Mouse (Mus musculus) lung, embryonic 16.5 days (tissue): ENCODE data around the gene Birc7. TPM values are rescaled to one million over a fixed set of nuclear protein-coding genes. Genes with fewer than 3 reads are reported as not detected.

Source experiments
- ATAC-seq: fragments of 200-750 bp; cut with Nextera tagmentation; 2 replicates; pipeline ENCODE4 v1.8.0; 2017; ENCODE audit warnings: low read depth, mild to moderate bottlenecking, moderate library complexity
- H3K27ac ChIP-seq: fragments of 300-500 bp; sonication (generic); 2 replicates; pipeline ENCODE4 v1.5.1; 2014; ENCODE audit warnings: mild to moderate bottlenecking, control low read depth, low read length
- H3K27me3 ChIP-seq: fragments of 300-500 bp; sonication (generic); 2 replicates; pipeline ENCODE4 v1.6.1; 2014; ENCODE audit warnings: low read depth, low read length, mixed read lengths; ENCODE audit not compliant: control insufficient read depth, insufficient read depth
- H3K36me3 ChIP-seq: fragments of 300-500 bp; sonication (generic); 2 replicates; pipeline ENCODE4 v1.6.1; 2014; ENCODE audit warnings: low read length; ENCODE audit not compliant: control insufficient read depth, insufficient read depth
- H3K4me1 ChIP-seq: fragments of 300-500 bp; sonication (generic); replicated peaks from 2 replicates; pipeline ENCODE4 v1.6.1; 2014; ENCODE audit warnings: low read length, mixed read lengths; ENCODE audit not compliant: control insufficient read depth, insufficient read depth
- H3K4me2 ChIP-seq: fragments of 300-500 bp; sonication (generic); 2 replicates; pipeline ENCODE4 v1.6.1; 2014; ENCODE audit warnings: low read depth, low read length, control low read depth
- H3K4me3 ChIP-seq: fragments of 300-500 bp; sonication (generic); 2 replicates; pipeline ENCODE4 v1.5.1; 2014; ENCODE audit warnings: mild to moderate bottlenecking, low read length, control low read depth
- H3K9ac ChIP-seq: fragments of 300-500 bp; sonication (generic); 2 replicates; pipeline ENCODE4 v1.6.1; 2014; ENCODE audit warnings: low read length, control low read depth
- H3K9me3 ChIP-seq: fragments of 300-500 bp; sonication (generic); 2 replicates; pipeline ENCODE4 v1.6.1; 2016; ENCODE audit warnings: low read length; ENCODE audit not compliant: control insufficient read depth
- WGBS: fragments of 180-500 bp; shearing (Covaris S2); extraction: QIAGEN DNeasy Blood & Tissue Kit; methylation state at CpG from one replicate; pipeline ENCODE4 v1.1.7; 2014; 5-methylcytosine and 5-hydroxymethylcytosine counted together
- polyA plus RNA-seq: library from polyadenylated mRNA; unstranded; fragments of >200 nt; fragmentation: Nextera tagmentation; extraction: Ambion mirVana; gene quantifications from 2 replicates; pipeline ENCODE4 v1.2.1, GENCODE M21; 2015

The Birc7 gene
- polyA plus RNA-seq, 1 experiment from 2014 or later = not detected

DNA sequence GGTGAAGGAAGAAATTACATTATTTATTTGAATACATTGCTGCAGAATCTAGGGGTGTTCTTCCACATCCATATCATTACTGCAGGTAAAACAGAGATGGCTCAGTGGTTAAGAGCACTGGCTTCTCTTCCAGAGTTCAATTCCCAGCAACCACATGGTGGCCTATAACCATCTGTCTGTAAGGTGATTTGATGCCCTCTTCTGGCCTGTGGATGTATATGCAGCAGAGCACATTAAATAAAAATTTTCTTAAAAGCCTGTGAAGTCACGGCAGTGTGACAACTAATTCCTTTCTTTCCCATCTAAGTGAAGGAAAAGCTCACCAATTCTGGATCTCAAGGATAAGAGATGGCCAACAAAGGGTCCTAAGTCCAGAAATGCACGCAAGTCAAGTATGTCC lies 26.7 kb upstream of the Birc7 start:
- Histone ChIP-seq H3K4me3 (no peak overlapping the region), H3K9me3 (no peaks in the 10 kb centered on the region), H3K9ac (no peak overlapping the region), H3K27ac (no peak overlapping the region), H3K4me1 (no peaks in the 10 kb centered on the region), H3K36me3 (peaks cover 5% of the 10 kb centered on the region; the same call in 1 of the 2 replicates), H3K4me2 (no peak overlapping the region), H3K27me3 (no peaks in the 10 kb centered on the region; the same call in 1 of the 2 replicates)
- 41% methylated on average over 2 of the region's 2 CpGs for WGBS
- ATAC-seq = no peak; the same call in 1 of the 2 replicates

GRCm38 (mm10) chr2:180904435-180905208 lies 24.2 kb upstream of the Birc7 start:
- Histone ChIP-seq H3K4me3 (no peak overlapping the region), H3K27me3 (no peaks in the 10 kb centered on the region), H3K9me3 (no peaks in the 10 kb centered on the region), H3K27ac (no peak overlapping the region), H3K4me1 (no peaks in the 10 kb centered on the region), H3K36me3 (peaks cover 10% of the 10 kb centered on the region; the same call in 1 of the 2 replicates), H3K4me2 (no peak overlapping the region), H3K9ac (no peak overlapping the region)
- WGBS = 91% methylated on average over 18 of the region's 18 CpGs
- no peak for ATAC-seq

DNA sequence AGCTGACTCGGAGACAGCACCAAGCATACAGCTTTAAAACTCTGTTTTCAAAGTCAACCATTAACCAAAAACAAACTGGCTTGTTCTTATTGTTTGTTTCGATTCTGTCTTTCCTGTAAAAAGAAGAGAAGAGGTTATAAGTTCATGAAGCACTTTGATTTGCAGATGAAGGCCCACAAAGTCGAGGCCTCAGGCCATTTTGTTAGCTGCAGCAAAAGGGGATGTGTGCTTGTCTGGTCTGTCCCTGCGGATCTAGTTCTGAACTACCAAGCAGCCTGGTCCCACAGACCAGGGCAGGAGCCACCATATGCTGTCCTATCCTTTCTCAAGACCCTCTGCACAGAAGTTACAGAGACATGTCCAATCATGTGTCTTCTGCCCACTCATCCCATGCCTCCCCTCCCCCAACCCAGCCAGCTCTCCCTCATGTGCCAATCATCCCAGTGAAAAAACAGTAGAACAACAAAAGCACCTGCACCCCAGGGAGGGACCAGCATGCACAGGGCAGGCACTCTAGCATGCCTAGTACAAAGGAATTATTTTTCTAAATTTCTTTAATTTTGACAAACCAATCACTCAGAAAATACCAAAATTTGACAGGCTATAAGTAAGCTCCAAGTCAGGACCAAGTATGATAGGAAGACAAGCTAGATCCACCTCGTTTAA lies 23.1 kb upstream of the Birc7 start:
- Histone ChIP-seq H3K4me1 (no peaks in the 10 kb centered on the region), H3K4me2 (no peak overlapping the region), H3K36me3 (peaks cover 18% of the 10 kb centered on the region), H3K9ac (no peak overlapping the region), H3K27ac (no peak overlapping the region), H3K27me3 (no peaks in the 10 kb centered on the region), H3K4me3 (no peak overlapping the region), H3K9me3 (no peaks in the 10 kb centered on the region)
- ATAC-seq = no peak
- 68% methylated on average over 5 of the region's 5 CpGs for WGBS

GRCm38 (mm10) chr2:180910928-180911327 lies 17.9 kb upstream of the Birc7 start:
- no peak for ATAC-seq
- H3K4me2 ChIP-seq = no peak overlapping the region
- no peak overlapping the region for H3K4me3 ChIP-seq
- no peaks in the 10 kb centered on the region for H3K9me3 ChIP-seq
- H3K9ac ChIP-seq = no peak overlapping the region
- peaks cover 3% of the 10 kb centered on the region; the same call in 1 of the 2 replicates for H3K4me1 ChIP-seq
- no peaks in the 10 kb centered on the region for H3K27me3 ChIP-seq
- peaks cover 39% of the 10 kb centered on the region for H3K36me3 ChIP-seq
- no peak overlapping the region for H3K27ac ChIP-seq
- WGBS = 84% methylated on average over 12 of the region's 12 CpGs

DNA sequence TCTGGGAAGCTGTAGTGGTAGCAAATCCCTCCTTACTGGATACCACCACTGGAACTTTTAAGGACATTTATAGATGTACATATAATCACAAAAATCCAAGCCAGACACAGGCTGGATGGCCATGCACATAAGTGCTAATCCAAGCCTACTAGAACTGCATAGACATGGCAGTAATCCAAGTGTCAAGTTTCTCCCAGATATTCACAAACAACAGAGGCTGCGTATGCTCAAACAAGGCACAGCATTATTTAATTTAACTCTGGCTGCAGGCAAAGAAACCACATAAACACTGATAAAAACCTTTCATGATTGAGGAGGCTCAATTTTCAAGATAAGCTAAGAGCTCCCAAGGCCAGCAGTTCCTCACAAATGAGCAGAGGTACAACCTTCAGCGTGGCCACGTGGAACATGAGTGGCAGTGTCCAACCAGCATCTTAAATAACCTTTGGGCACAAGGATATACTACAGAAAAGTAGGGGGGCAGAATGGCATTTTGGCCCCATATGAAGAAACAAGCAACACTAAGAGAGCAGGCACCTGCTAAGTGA lies 12.9 kb upstream of the Birc7 start:
- H3K27ac ChIP-seq = no peak overlapping the region
- WGBS = 49% methylated on average over 3 of the region's 3 CpGs
- H3K4me1 ChIP-seq = peaks cover 15% of the 10 kb centered on the region
- no peak overlapping the region for H3K9ac ChIP-seq
- ATAC-seq = no peak
- H3K36me3 ChIP-seq = peaks cover 30% of the 10 kb centered on the region
- no peak overlapping the region for H3K4me2 ChIP-seq
- H3K9me3 ChIP-seq = no peaks in the 10 kb centered on the region
- no peaks in the 10 kb centered on the region for H3K27me3 ChIP-seq
- no peak overlapping the region for H3K4me3 ChIP-seq

DNA sequence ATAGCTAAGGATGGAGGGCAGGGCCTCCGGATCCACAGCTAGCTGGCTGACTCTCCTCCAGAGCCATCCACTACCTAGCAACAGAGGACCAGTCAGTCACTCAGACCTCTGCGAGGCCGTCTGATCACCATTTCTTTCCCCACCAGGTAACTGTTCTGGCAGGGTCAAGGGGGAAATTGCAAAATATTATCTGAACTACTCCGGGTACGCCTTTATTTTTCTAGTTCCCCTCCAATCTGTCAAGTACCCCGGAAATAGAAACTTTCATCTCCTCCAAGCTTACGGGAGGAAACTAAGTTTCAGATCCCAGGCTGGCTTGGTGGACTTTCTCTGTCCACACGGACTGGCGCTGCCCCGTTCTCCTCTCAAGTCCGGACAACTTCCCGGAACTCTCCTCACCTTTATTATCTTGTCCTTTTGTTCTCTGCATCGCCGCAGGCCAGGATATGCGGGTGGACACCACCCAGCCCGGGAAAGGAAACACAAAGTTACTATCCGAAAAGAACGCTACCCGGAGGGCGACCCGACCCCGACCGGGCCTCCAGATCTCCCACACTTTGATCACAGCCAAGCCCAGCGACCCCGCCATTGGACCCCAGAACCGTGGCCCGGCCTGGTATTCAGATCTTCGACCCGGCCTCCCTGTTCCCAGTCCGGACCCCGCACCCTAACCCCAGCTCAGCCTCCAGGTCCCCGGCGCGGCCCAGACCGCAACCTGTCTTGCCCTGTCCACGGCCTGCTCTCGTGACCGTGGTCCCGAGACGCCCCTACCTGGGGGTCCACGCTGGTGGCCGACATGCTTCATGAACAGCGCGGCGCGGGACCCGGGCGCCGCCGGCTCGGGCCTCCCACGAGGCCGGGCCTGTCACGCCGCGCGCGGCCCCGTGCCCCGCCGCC lies 8.7 kb upstream of the Birc7 start:
- Histone ChIP-seq H3K27ac (peak overlapping the region; percentile 72), H3K4me3 (peak overlapping the region; percentile 100), H3K9me3 (no peaks in the 10 kb centered on the region), H3K36me3 (peaks cover 15% of the 10 kb centered on the region), H3K27me3 (no peaks in the 10 kb centered on the region), H3K4me1 (peaks cover 15% of the 10 kb centered on the region), H3K4me2 (peak overlapping the region; percentile 91), H3K9ac (peak overlapping the region; percentile 100)
- WGBS = under 1% methylated on average over 57 of the region's 61 CpGs
- peak; percentile 54 for ATAC-seq

DNA sequence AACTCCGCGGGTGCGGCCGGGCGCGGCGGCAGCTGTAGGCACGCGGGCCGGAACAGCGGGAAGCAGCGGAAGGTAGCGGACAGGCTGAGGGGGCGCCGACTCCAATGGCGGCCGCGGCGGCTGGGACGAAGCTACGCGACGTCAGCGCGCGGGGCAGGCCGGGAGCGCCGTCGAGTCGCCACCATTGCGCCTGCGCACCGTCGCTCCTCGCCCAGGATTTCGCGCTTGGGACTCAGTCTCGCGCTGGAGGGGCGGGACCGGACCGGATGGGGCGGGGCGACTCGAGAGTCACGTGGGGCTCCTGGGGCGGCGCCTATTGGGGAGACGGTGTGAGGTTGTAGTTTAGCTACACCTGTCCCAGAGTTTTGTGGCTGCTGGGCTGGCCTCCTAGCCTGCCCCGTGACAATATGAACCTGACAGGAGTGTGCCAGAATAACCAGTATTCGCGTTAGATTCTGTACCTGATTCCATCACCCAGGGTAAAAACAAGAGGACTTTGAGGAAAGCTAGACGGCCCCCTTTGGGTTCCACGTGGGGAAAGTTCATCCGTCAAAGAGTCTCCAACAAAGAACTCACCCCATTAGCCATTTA lies 7.9 kb upstream of the Birc7 start, which contains the start of gene Ythdf1:
Ythdf1 (minus strand) TSS at position 140 of the 591 bp plus-strand sequence.
- H3K4me2 ChIP-seq = peak within 1 kb of the TSS; percentile 91
- peak within 1 kb of the TSS; percentile 100 for H3K4me3 ChIP-seq
- H3K4me1 ChIP-seq = peaks cover 12% of the 10 kb centered on the region
- peaks cover 9% of the 10 kb centered on the region; the same call in 1 of the 2 replicates for H3K36me3 ChIP-seq
- H3K27me3 ChIP-seq = no peaks in the 10 kb centered on the region
- under 1% methylated on average over 35 of the region's 56 CpGs for WGBS
- H3K27ac ChIP-seq = peak within 1 kb of the TSS; percentile 72
- H3K9me3 ChIP-seq = no peaks in the 10 kb centered on the region
- peak within 1 kb of the TSS; percentile 100 for H3K9ac ChIP-seq
- ATAC-seq = peak; percentile 97

DNA sequence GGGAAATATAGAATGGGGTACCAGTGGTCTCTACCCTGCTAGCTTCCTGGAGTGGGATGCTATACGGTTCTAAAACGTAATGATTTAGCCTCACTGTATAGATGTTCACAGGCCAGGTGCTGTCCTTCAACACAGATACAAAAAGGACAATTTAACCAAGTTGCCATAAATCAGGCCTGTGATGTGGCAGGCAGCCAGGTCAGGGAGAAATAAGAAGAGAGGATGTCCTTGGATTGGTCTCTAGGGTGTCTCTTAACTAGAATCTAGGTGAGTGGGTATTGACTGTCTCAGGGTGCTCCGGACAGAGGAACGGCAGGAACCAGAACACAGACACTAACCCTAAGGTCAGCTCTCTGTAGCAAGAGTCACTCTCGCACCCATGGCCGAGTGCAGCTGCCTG lies 6.1 kb upstream of the Birc7 start:
- Histone ChIP-seq H3K9me3 (no peaks in the 10 kb centered on the region), H3K4me2 (no peak overlapping the region), H3K27me3 (no peaks in the 10 kb centered on the region), H3K4me3 (no peak overlapping the region), H3K9ac (no peak overlapping the region), H3K27ac (no peak overlapping the region), H3K4me1 (peaks cover 7% of the 10 kb centered on the region), H3K36me3 (peaks cover 7% of the 10 kb centered on the region; the same call in 1 of the 2 replicates)
- ATAC-seq = no peak
- WGBS = 81% methylated on average over 6 of the region's 6 CpGs
